Mouse (Mus musculus) olfactory bulb, adult 2 months (tissue): ENCODE results near the gene Sytl3.

Source experiments
- CTCF ChIP-seq: fragments of 200-500 bp; IDR thresholded peaks from 2 replicates; pipeline ENCODE4 v1.5.1; 2012; ENCODE audit warnings: low read depth, mild to moderate bottlenecking, low read length, moderate library complexity; ENCODE audit not compliant: insufficient read depth
- POLR2A ChIP-seq: fragments of 200-500 bp; IDR thresholded peaks from 2 replicates; pipeline ENCODE4 v1.6.1; 2012; ENCODE audit warnings: mild to moderate bottlenecking, low read depth, low read length, moderate library complexity; ENCODE audit not compliant: insufficient read depth

DNA sequence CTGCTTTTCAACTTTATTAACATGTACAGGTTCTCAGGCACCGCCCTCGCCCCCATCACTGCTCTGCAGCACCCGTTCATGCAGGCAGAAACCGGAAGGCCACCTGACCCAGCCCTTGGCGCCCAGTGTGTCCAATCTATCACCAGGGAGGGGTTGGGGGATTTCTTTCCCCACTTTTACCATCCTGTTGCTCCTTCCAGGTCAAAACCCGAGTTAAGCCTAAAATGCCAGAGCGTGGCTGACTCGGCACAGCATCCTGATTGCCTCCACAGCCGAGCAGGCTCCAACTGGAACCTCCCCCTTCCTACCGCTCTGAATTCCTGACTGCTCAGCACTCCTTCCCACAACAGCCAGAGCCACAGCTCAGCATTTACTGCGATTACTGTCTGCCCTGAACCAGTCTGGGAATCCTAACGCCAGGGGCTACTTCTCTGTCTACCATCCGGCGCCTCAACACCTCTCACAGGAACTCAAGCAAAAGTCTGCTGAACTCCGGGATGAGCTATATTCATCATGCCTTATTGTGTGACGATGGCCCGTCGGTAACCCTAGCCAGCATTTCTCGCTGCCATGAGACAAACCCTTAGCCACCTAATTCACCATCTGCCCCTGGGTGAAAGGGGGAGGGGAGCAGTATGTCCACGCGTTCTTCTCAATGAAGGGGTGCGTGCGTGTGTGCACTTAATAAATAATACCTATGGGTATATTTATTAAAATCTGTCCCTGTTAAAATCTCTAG, 120.0 kb downstream of the Sytl3 start:
- no peak for TF ChIP-seq POLR2A
- TF ChIP-seq CTCF = no peak
